Mouse (Mus musculus) heart, embryonic 15.5 days (tissue): ENCODE data around the gene Chat. TPM values are rescaled to one million over a fixed set of nuclear protein-coding genes. Genes with fewer than 3 reads are reported as not detected.

Experiments used
- ATAC-seq: fragments of 200-750 bp; cut with Nextera tagmentation; replicated peaks from 2 replicates; pipeline ENCODE4 v1.8.0; 2017; ENCODE audit warnings: low read depth, moderate TSS enrichment; ENCODE audit not compliant: insufficient number of reproducible peaks, insufficient read depth, low FRiP score
- H3K27ac ChIP-seq: fragments of 300-500 bp; sonication (generic); 2 replicates; pipeline ENCODE4 v1.5.1; 2015; ENCODE audit warnings: mild to moderate bottlenecking, inconsistent platforms
- H3K27me3 ChIP-seq: fragments of 300-500 bp; sonication (generic); 2 replicates; pipeline ENCODE4 v1.6.1; 2015; ENCODE audit warnings: inconsistent platforms
- H3K36me3 ChIP-seq: fragments of 300-500 bp; sonication (generic); 2 replicates; pipeline ENCODE4 v1.6.1; 2015; ENCODE audit warnings: mild to moderate bottlenecking, inconsistent platforms
- H3K4me1 ChIP-seq: fragments of 300-500 bp; sonication (generic); replicated peaks from 2 replicates; pipeline ENCODE4 v1.6.1; 2015; ENCODE audit warnings: inconsistent platforms
- H3K4me2 ChIP-seq: fragments of 300-500 bp; sonication (generic); 2 replicates; pipeline ENCODE4 v1.6.1; 2015; ENCODE audit warnings: inconsistent platforms, mild to moderate bottlenecking, moderate library complexity
- H3K4me3 ChIP-seq: fragments of 300-500 bp; sonication (generic); 2 replicates; pipeline ENCODE4 v1.5.1; 2015; ENCODE audit warnings: mild to moderate bottlenecking, inconsistent platforms
- H3K9ac ChIP-seq: fragments of 300-500 bp; sonication (generic); 2 replicates; pipeline ENCODE4 v1.6.1; 2015; ENCODE audit warnings: mild to moderate bottlenecking, inconsistent platforms
- H3K9me3 ChIP-seq: fragments of 300-500 bp; sonication (generic); replicated peaks from 2 replicates; pipeline ENCODE4 v1.6.1; 2016; ENCODE audit warnings: inconsistent platforms
- WGBS: fragments of 180-500 bp; shearing (Covaris S2); methylation state at CpG from one replicate; pipeline ENCODE4 v1.1.7; 2015; ENCODE audit warnings: mixed read lengths; 5-methylcytosine and 5-hydroxymethylcytosine counted together
- polyA plus RNA-seq: library from polyadenylated mRNA; unstranded; fragments of >200 nt; fragmentation: Nextera tagmentation; extraction: Ambion mirVana; gene quantifications from 2 replicates; pipeline ENCODE4 v1.2.1, GENCODE M21; 2015

Chat gene
- polyA plus RNA-seq, 1 experiment from 2014 or later: not detected

DNA sequence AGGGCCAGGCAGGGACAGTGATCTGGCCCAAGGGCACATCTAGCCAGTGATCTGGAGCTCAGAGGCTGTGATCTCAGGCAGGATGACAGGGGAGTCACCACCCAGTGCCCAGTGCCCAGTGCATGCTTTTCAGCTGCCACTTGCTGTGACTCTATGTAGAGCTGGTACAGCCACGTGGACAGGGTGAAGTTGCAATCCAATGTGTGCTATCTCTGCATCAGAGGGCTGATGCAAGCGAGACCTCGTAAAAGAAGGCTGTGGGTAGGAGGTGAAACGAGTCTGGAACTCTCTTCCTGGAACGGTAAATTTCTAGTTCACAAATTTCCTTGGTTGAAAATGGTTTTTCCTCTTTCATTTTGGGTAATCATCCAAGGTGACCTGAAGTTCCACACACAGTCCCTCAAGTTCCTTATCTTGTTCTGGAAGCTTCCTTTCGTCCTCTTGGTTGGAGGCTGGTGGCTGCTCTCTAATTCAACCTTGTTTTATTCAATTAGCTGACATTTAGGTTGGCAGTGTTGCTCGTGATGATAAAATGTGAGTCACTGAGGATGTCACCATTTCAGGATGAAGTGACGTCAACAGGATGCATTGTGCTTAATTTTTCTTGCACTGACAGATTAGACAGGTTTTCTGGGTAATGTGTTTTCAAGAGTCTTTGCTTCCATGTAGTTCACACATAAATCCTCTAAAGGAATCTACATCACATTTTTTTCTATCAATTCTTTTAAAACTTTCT is 30.5 kb upstream of the Chat start:
- Histone ChIP-seq H3K4me3 (no peak overlapping the region), H3K27ac (no peak overlapping the region), H3K36me3 (no peaks in the 10 kb centered on the region), H3K27me3 (peaks cover 25% of the 10 kb centered on the region; the same call in 1 of the 2 replicates), H3K9ac (no peak overlapping the region), H3K4me2 (no peak overlapping the region), H3K4me1 (no peaks in the 10 kb centered on the region; the same call in 1 of the 2 replicates), H3K9me3 (no peaks in the 10 kb centered on the region)
- 50% methylated on average over 8 of the region's 8 CpGs for WGBS
- no peak for ATAC-seq

DNA sequence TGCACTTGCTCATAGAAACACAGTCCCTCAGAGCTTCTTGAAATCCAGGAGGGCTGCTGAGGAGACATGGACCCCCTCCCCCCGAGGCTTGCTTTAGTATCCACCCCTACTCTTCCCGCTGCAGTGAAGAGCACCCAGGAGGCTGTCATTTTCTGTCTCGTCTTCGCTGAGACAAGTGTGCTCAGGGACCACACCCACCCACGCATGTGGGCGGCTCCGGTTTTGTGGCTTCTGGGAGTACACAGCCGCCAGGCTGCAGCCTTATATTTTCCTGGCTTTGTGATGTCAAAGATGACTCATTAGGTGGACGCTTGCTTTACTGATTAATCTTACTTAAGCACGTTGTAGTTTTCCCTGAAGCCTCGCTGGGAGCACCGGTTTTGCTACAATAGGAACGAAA is 26.7 kb upstream of the Chat start:
- H3K9me3 ChIP-seq: no peaks in the 10 kb centered on the region
- WGBS: 16% methylated on average over 13 of the region's 13 CpGs
- ATAC-seq: no peak
- no peaks in the 10 kb centered on the region for H3K36me3 ChIP-seq
- peak overlapping the region; percentile 24 for H3K4me3 ChIP-seq
- H3K4me1 ChIP-seq: no peaks in the 10 kb centered on the region; the same call in 1 of the 2 replicates
- peak overlapping the region; percentile 47 for H3K4me2 ChIP-seq
- H3K27ac ChIP-seq: no peak overlapping the region
- H3K9ac ChIP-seq: no peak overlapping the region
- peaks cover 29% of the 10 kb centered on the region; the same call in 1 of the 2 replicates for H3K27me3 ChIP-seq

- Histone ChIP-seq H3K36me3 (no peaks in the 10 kb centered on the region), H3K4me1 (no peaks in the 10 kb centered on the region), H3K4me3 (no peak overlapping the region), H3K4me2 (no peak overlapping the region), H3K27ac (no peak overlapping the region), H3K9me3 (no peaks in the 10 kb centered on the region), H3K27me3 (peaks cover 9% of the 10 kb centered on the region), H3K9ac (no peak overlapping the region)
- no peak for ATAC-seq
- WGBS: 6% methylated on average over 3 of the region's 3 CpGs
Measured at GRCm38 (mm10) chr14:32482061-32482460, 16.3 kb upstream of the Chat start.

- WGBS: 29% methylated on average over 1 of the region's 1 CpGs
- H3K9me3 ChIP-seq: no peaks in the 10 kb centered on the region
- H3K4me3 ChIP-seq: no peak overlapping the region
- no peak overlapping the region for H3K4me2 ChIP-seq
- H3K9ac ChIP-seq: no peak overlapping the region
- no peak overlapping the region for H3K27ac ChIP-seq
- no peaks in the 10 kb centered on the region for H3K4me1 ChIP-seq
- 0 out of 2 replicates have a peak, but pooled peaks cover 7% of the 10 kb centered on the region for H3K27me3 ChIP-seq
- ATAC-seq: no peak
- no peaks in the 10 kb centered on the region for H3K36me3 ChIP-seq
Measured at GRCm38 (mm10) chr14:32477581-32477980, 11.8 kb upstream of the Chat start.

DNA sequence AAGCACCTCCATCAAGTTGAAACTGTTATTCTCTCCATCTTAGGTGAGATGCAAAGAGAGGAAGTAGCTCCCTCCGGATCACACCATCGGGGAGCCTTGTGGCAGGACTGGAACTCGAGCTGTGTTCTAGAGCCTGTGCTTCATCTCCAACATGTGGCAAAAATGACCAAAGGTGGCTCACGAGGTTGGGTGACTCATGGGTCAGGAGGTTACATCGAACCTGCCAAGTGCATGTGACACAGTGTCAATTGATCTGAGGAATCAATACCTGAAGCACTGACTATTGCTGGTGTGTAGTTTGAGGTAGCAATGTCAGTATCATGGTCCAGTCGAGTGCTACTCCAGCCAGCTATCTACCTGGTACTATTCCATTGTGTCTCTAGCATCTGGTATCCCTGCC is 10.8 kb upstream of the Chat start:
- Histone ChIP-seq H3K4me1 (no peaks in the 10 kb centered on the region), H3K9ac (no peak overlapping the region), H3K27me3 (0 out of 2 replicates have a peak, but pooled peaks cover 10% of the 10 kb centered on the region), H3K9me3 (no peaks in the 10 kb centered on the region), H3K4me3 (no peak overlapping the region), H3K36me3 (no peaks in the 10 kb centered on the region), H3K27ac (no peak overlapping the region), H3K4me2 (no peak overlapping the region)
- ATAC-seq: no peak
- WGBS: 68% methylated on average over 6 of the region's 6 CpGs

DNA sequence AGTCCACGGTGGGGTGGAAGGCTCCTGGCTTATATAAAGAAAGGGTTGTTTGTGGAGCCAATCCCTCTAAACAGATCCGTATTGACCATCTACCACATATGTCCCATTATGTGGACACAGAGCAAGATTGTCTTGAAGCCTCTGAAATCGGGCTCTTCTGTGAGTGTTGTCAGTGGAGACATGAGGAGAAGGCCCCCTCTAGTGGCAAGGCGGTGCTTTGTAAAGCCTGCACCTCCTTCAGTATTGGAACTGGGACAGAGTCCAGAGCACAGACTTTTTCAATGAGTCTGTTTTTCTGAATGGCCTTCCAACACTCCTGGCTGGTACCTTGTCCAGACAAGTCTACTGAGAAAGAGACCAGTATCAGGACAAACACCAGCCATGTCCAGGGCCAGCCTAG is 7.2 kb upstream of the Chat start:
- Histone ChIP-seq H3K27me3 (peaks cover 23% of the 10 kb centered on the region), H3K4me3 (no peak overlapping the region), H3K9ac (no peak overlapping the region), H3K36me3 (no peaks in the 10 kb centered on the region), H3K4me1 (no peaks in the 10 kb centered on the region), H3K27ac (no peak overlapping the region), H3K9me3 (no peaks in the 10 kb centered on the region), H3K4me2 (no peak overlapping the region)
- no peak for ATAC-seq
- 15% methylated on average over 4 of the region's 4 CpGs for WGBS

DNA sequence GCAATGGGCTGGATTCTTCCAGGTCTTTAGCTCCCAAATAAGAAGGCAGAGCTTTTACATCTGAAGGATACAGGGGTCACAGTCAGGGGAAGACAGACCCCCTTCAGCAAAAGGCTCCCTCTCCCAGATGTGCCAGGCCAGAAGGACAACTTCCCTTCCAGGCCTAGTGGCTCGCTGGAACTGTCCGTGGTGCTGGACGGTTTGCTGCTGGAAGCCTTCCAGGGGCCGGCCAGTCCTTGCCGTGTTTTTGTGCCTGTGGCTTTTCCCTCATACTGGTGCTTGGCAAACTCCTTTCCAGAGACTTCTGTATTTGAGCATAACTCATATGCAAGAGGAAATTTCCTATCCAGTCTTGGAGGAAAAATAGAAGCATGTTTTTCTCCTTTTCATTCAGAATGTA is 1.8 kb upstream of the Chat start:
- H3K4me1 ChIP-seq: peaks cover 20% of the 10 kb centered on the region
- no peaks in the 10 kb centered on the region for H3K36me3 ChIP-seq
- H3K4me3 ChIP-seq: no peak overlapping the region
- 6% methylated on average over 5 of the region's 5 CpGs for WGBS
- H3K27me3 ChIP-seq: peaks cover 71% of the 10 kb centered on the region
- no peak overlapping the region for H3K27ac ChIP-seq
- H3K9me3 ChIP-seq: no peaks in the 10 kb centered on the region
- no peak overlapping the region for H3K9ac ChIP-seq
- no peak for ATAC-seq
- H3K4me2 ChIP-seq: no peak overlapping the region

DNA sequence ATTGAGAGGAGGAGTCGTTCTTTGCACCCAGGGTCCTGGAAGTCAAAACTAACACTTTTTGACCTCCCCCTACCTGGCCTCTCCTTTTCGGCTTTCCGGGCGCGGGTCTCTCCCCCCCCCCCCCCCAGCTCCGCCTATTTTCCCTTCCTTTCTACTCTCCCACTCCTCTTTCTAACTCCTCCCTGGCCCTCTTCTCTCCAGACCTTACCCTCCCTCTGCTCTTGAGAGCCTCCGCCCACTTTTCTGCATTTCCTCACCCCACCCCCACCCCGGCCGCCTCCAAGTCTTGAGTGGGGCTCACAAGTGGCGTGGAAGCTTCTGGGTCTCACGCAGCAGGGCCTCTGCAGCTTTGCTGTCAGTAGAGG is 301 bp downstream of the Chat start:
- Histone ChIP-seq H3K27me3 (peaks cover 89% of the 10 kb centered on the region), H3K9me3 (no peaks in the 10 kb centered on the region), H3K4me1 (peaks cover 20% of the 10 kb centered on the region), H3K27ac (no peak overlapping the region), H3K9ac (no peak overlapping the region), H3K4me2 (no peak overlapping the region), H3K36me3 (no peaks in the 10 kb centered on the region), H3K4me3 (no peak overlapping the region)
- WGBS: 3% methylated on average over 7 of the region's 11 CpGs
- no peak for ATAC-seq

DNA sequence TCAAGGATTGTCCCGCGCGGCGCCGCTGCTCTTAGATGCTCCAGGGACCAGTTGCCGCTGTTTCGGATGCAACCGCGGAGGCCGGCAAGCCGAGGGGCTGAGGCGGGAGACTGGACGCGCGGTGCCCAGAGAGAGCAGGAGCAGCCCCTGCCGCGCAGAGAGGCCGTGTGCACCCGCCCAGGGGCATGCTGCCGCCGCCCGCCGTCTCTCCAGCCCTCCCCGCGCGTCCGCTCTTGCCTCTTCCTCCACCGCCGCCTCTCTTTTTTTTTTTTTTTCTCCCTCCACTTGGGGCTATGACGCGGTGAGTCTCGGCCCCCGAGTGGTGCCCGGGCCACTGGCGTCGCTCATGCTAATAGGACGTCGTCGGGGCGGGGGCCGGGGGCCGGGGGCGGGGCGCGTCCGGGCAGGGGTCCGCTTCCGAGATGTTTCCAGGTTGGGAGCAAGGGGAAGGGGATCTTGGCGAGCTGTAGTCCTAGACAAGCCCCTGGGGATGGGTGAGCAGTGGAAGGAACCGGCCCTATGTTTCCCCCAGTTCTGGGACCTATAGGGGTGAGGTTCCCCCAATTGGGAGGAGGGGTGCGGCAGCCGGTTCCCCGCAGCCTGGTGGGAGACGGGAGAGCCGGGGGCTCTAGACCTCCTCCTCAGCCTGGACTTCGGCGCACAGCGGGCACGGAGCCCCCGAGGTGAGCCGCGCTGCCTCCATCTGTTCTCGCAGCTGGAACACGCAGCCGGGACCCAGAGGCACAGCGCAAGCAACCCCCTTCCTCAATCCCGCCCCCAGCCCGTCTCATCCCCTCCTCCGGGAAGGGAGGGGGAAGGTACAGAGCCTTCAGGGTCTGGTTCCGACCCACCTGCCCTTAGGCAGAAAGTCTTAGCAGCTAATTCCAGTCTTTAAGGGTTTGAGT is 936 bp downstream of the Chat start, which contains the start of gene Slc18a3:
Slc18a3 (minus strand) TSS at position 250 of the 905 bp plus-strand sequence.
- H3K4me2 ChIP-seq: peak within 1 kb of the TSS; percentile 62
- no peaks in the 10 kb centered on the region for H3K9me3 ChIP-seq
- no peak within 1 kb of the TSS for H3K27ac ChIP-seq
- peak within 1 kb of the TSS; percentile 33 for H3K4me3 ChIP-seq
- no peak for ATAC-seq
- H3K36me3 ChIP-seq: no peaks in the 10 kb centered on the region
- no peak within 1 kb of the TSS for H3K9ac ChIP-seq
- under 1% methylated on average over 70 of the region's 70 CpGs for WGBS
- peaks cover 95% of the 10 kb centered on the region for H3K27me3 ChIP-seq
- peaks cover 20% of the 10 kb centered on the region for H3K4me1 ChIP-seq

DNA sequence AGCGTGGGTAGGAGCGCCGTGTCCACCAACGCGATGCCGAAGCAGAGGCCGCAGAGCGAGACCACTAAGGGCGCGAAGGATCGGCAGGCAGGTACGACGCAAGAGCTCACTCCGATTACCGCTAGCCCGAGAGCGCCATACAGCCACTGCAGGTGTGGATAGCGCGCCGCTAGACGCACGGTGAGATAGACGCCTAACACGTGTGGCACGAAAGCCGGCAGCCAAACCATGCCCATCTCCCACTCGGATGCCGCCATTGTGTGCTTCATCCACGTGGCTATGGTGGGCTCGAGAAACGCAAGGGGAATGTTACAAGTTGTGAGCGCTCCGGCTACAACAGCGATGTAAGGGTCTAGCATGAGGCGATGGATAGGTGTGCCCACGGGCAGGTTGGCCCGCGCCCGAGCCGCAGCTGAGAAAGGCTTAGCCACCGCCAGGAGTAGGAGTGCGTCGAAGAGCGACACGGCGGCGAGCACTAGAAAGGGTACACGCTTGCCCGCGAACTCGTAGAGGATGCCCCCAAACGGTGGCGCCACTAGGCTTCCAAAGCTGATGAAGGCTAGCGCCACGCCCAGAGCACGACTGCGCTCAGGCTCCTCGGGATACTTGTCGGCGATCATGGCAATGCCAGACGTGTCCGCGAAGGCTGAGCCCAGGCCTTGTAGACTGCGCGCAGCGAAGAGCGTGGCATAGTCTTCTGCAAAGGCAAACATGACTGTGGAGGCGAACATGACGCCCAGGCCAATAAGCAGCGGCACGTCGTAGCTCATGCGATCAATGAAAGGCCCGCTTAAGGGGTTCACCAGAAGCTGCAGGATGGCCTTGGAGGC is 2.4 kb downstream of the Chat start:
- no peaks in the 10 kb centered on the region for H3K9me3 ChIP-seq
- no peak for ATAC-seq
- H3K9ac ChIP-seq: no peak overlapping the region
- H3K27me3 ChIP-seq: peaks cover 96% of the 10 kb centered on the region
- peak overlapping the region; percentile 33 for H3K4me3 ChIP-seq
- H3K4me1 ChIP-seq: peaks cover 20% of the 10 kb centered on the region
- no peak overlapping the region for H3K27ac ChIP-seq
- H3K4me2 ChIP-seq: no peak overlapping the region; the same call in 1 of the 2 replicates
- H3K36me3 ChIP-seq: no peaks in the 10 kb centered on the region
- 3% methylated on average over 74 of the region's 74 CpGs for WGBS

DNA sequence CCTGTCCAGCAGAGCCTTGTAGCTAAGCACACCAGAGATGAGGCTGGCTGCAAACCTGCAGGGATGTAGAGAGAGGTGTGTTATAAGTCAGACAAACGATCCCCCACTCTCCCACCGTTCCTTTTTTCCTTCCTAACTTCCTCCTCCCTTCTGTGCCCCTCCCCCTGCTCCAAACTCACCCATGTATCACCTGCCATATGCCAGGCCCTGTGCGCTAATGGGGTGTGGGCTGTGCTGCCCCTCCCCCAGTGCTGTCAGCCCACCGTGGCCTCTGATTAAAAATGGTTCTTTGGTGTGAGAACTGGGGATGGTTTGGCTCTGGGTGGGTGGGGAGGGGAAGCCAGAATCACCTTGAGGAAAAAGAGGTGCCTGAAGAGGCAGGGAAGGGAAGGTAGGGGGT is 13.2 kb downstream of the Chat start:
- Histone ChIP-seq H3K4me1 (no peaks in the 10 kb centered on the region), H3K27me3 (peaks cover 41% of the 10 kb centered on the region), H3K27ac (no peak overlapping the region), H3K9me3 (no peaks in the 10 kb centered on the region), H3K9ac (no peak overlapping the region), H3K4me3 (no peak overlapping the region), H3K36me3 (no peaks in the 10 kb centered on the region), H3K4me2 (no peak overlapping the region)
- no peak for ATAC-seq
- WGBS: 8% methylated on average over 4 of the region's 4 CpGs
